Mouse (Mus musculus) C2C12 (cell line): ENCODE data around the gene Med18. TPM values are rescaled to one million over a fixed set of nuclear protein-coding genes. Genes with fewer than 3 reads are reported as not detected.

Experiments used
- H3K27me3 ChIP-seq: one replicate; pipeline ENCODE4 v1.6.1; 2011; ENCODE audit not compliant: control insufficient read depth, insufficient read depth, insufficient read length
- H3K36me3 ChIP-seq: one replicate; pipeline ENCODE4 v1.6.1; 2011; ENCODE audit not compliant: control insufficient read depth, insufficient read depth
- H3K4me3 ChIP-seq: one replicate; pipeline ENCODE4 v1.5.1; 2011; ENCODE audit warnings: mild to moderate bottlenecking, control low read depth; ENCODE audit not compliant: poor library complexity, insufficient read depth, severe bottlenecking
- H3K79me2 ChIP-seq: one replicate; pipeline ENCODE4 v1.6.1; 2011; ENCODE audit not compliant: control insufficient read depth, insufficient read depth
- H3K79me3 ChIP-seq: one replicate; pipeline ENCODE4 v1.6.1; 2011; ENCODE audit warnings: low read depth, control low read depth
- H3ac ChIP-seq: one replicate; pipeline ENCODE3; 2011; ENCODE audit warnings: low read depth; ENCODE audit not compliant: control insufficient read depth, insufficient read length
- CEBPB ChIP-seq: IDR thresholded peaks from one replicate; pipeline ENCODE4 v1.6.1; 2011; ENCODE audit warnings: low read depth, mild to moderate bottlenecking, control low read depth, moderate library complexity
- CTCF ChIP-seq: IDR thresholded peaks from one replicate; pipeline ENCODE4 v1.5.1; 2011; ENCODE audit not compliant: control insufficient read depth, insufficient read depth, insufficient read length
- FOSL1 ChIP-seq: IDR thresholded peaks from one replicate; pipeline ENCODE4 v1.8.0; 2011; ENCODE audit warnings: mild to moderate bottlenecking, low read length; ENCODE audit not compliant: poor library complexity, insufficient read depth, severe bottlenecking
- MAX ChIP-seq: IDR thresholded peaks from one replicate; pipeline ENCODE4 v1.6.1; 2011; ENCODE audit warnings: mild to moderate bottlenecking, control low read depth
- MYOD1 ChIP-seq: IDR thresholded peaks from one replicate; pipeline ENCODE4 v1.6.1; 2011; ENCODE audit warnings: low read depth; ENCODE audit not compliant: control insufficient read depth, insufficient read length
- MYOG ChIP-seq: IDR thresholded peaks from one replicate; pipeline ENCODE4 v1.6.1; 2011; ENCODE audit not compliant: control insufficient read depth, insufficient read length; ENCODE audit errors: extremely low read depth
- USF1 ChIP-seq: IDR thresholded peaks from one replicate; pipeline ENCODE4 v1.6.1; 2011; ENCODE audit warnings: low read depth, mild to moderate bottlenecking, control low read depth, moderate library complexity
- polyA plus RNA-seq: library from polyadenylated mRNA; unstranded; fragments of >200 nt; fragmentation: generic; extraction: Trizol; gene quantifications from one replicate; pipeline ENCODE4 v1.2.1, GENCODE M21; 2012; ENCODE audit warnings: missing spikeins

Gene Med18
- polyA plus RNA-seq, 1 experiment = 13.4 TPM

DNA sequence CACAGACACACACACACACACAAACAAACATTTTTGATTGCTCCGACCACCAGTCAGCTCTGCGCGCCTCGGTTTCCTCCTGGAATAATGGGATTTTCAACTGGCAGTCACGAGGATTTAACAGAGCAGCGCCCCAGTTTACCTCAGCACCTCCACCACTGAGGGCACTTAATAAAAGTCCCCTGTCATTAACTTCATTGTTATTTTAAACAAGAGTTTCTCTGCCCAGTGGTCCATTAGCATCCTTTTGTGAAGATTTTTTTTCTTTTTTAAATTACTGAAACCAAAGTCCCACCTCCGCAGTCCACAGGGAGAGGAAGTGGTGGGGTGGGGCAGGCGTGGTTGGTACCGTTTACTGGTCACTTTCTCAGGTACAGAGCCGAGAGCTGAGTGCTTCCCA is 42.1 kb upstream of the Med18 start:
- H3K4me3 ChIP-seq = no peak overlapping the region
- H3K79me2 ChIP-seq = peaks cover 79% of the 10 kb centered on the region
- peaks cover 69% of the 10 kb centered on the region for H3K79me3 ChIP-seq
- TF ChIP-seq CEBPB (no peak), USF1 (no peak), FOSL1 (no peak)
- peaks cover 13% of the 10 kb centered on the region for H3K36me3 ChIP-seq
- no peak overlapping the region for H3ac ChIP-seq
- H3K27me3 ChIP-seq = no peaks in the 10 kb centered on the region

DNA sequence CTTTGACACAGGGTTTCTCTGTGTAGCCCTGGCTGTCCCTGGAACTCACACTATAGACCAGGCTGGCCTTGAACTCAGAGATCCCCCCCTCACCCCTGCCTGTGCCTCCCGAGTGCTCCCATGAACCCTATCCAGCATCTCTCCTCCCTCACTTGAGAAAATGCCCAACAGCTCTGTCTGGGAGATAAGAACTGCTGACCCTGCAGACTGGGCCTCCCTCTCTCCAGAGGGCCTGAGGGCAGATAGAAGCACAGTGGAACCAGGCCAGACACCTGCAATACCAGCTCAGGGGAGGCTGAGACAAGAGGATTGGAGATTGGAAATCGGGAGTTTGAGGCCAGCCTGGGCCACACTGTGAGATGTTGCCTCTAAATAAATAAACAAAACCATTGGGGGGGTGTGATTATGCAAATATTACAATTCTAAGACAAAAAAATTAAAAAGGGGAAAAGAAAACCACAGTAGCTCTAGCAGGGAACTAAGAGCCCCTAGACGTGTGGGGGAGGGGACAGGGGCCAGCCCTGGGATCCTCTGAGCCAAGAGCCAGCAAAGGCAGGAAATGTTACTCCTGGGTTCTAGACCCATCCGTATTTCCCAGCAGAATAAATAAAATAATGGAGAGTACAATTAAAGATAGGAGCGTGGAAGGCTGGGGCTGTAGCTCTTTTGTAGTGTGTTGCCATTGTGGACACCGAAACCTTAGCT is 41.5 kb upstream of the Med18 start:
- Histone ChIP-seq H3K27me3 (no peaks in the 10 kb centered on the region), H3K79me2 (peaks cover 79% of the 10 kb centered on the region), H3ac (no peak overlapping the region), H3K36me3 (peaks cover 17% of the 10 kb centered on the region), H3K79me3 (peaks cover 69% of the 10 kb centered on the region), H3K4me3 (no peak overlapping the region)
- TF ChIP-seq CTCF = no peak
- no peak for TF ChIP-seq MYOD1
- no peak for TF ChIP-seq USF1
- no peak for TF ChIP-seq FOSL1
- TF ChIP-seq CEBPB = no peak
- TF ChIP-seq MYOG = no peak
- TF ChIP-seq MAX = no peak

DNA sequence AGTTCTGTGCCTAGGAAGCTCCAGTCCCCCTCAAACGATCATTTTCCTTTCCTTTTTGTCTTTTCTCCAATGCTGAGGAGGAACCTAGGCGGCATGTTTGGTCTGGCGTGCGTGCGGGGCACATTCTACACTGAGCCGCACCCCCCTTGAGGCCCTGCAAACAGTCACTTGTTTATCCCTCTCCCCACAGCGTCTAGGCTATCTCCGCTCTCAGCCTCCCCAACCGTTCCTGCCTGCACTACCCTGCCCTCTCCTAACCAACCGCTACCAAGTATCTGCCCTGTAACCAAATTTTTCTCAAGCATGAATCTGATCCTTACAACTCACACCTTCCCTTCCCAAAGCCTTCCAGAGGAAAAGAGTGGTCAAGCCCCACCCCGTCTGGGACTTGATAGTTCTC is 39.6 kb upstream of the Med18 start:
- no peak overlapping the region for H3K4me3 ChIP-seq
- no peaks in the 10 kb centered on the region for H3K27me3 ChIP-seq

DNA sequence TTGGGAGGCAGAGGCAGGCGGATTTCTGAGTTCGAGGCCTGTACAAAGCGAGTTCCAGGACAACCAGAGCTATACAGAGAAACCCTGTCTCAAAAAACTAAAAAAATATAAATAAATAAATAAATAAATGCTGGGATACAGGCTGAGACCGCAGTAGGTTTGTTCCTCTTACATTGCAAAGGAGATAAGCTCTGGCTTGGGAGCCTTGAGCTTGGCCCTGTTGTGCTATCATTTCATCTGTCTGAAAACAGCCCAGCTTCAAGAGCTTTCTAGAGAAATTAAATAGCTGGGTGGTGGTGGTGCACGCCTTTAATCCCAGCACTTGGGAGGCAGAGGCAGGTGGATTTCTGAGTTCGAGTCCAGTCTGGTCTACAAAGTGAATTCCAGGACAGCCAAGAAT is 37.9 kb upstream of the Med18 start:
- TF ChIP-seq USF1 = no peak
- TF ChIP-seq MYOD1 = no peak
- TF ChIP-seq CTCF = no peak
- TF ChIP-seq MYOG = no peak
- no peak for TF ChIP-seq FOSL1
- no peak for TF ChIP-seq CEBPB
- no peak for TF ChIP-seq MAX
- H3K79me2 ChIP-seq = peaks cover 43% of the 10 kb centered on the region
- peaks cover 40% of the 10 kb centered on the region for H3K79me3 ChIP-seq
- H3K27me3 ChIP-seq = no peaks in the 10 kb centered on the region
- H3ac ChIP-seq = no peak overlapping the region
- H3K4me3 ChIP-seq = no peak overlapping the region
- peaks cover 36% of the 10 kb centered on the region for H3K36me3 ChIP-seq

More for the DNA sequence above, 39.6 kb upstream of the Med18 start:
- Histone ChIP-seq H3ac (no peak overlapping the region), H3K36me3 (peaks cover 25% of the 10 kb centered on the region), H3K79me3 (peaks cover 57% of the 10 kb centered on the region), H3K79me2 (peaks cover 60% of the 10 kb centered on the region)
- TF ChIP-seq MYOD1 (no peak), FOSL1 (no peak), CTCF (no peak), USF1 (no peak), MYOG (no peak), MAX (no peak)

DNA sequence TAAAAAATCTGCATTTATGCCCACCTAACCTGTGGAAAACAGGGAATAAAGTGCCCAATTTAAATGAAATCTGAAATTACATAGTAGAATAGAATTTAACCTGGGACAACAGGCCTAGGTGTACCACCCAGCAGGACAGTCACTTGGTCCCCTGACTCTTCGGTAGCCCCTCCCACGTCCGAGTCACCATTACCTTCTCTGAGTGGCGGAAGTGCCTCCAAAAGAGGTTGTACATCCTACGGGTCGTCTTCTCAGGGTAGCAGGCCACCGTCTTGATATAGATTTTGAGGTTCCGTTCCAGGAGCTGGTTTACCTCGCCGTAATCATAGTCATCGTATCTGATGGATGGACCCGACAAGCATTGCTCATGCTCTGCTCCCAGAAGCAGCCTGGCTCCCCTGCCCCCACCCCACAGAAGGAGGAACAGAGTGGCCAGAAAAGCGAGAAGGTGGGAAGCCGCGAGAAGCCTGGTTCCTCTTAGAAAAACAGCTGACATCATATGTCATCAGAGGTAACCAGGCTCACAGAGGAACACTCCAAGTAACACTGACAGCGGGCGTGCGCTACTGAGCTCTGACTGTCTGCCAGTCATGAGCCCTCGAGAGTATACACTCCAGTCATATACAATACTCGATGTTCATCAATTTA is 30.7 kb upstream of the Med18 start:
- no peaks in the 10 kb centered on the region for H3K79me2 ChIP-seq
- no peaks in the 10 kb centered on the region for H3K27me3 ChIP-seq
- TF ChIP-seq MYOG (no peak), CEBPB (no peak), MYOD1 (no peak), FOSL1 (no peak), USF1 (no peak)
- no peaks in the 10 kb centered on the region for H3K79me3 ChIP-seq
- peaks cover 63% of the 10 kb centered on the region for H3K36me3 ChIP-seq
- H3K4me3 ChIP-seq = no peak overlapping the region
- H3ac ChIP-seq = no peak overlapping the region
